Mouse (Mus musculus): ENCODE data around the gene B3glct. TPM values are rescaled to one million over a fixed set of nuclear protein-coding genes. Genes with fewer than 3 reads are reported as not detected.

B3glct gene
- 18.0 and 22.1 TPM in 2 replicates for polyA plus RNA-seq (2012; rRNA removed)

DNA sequence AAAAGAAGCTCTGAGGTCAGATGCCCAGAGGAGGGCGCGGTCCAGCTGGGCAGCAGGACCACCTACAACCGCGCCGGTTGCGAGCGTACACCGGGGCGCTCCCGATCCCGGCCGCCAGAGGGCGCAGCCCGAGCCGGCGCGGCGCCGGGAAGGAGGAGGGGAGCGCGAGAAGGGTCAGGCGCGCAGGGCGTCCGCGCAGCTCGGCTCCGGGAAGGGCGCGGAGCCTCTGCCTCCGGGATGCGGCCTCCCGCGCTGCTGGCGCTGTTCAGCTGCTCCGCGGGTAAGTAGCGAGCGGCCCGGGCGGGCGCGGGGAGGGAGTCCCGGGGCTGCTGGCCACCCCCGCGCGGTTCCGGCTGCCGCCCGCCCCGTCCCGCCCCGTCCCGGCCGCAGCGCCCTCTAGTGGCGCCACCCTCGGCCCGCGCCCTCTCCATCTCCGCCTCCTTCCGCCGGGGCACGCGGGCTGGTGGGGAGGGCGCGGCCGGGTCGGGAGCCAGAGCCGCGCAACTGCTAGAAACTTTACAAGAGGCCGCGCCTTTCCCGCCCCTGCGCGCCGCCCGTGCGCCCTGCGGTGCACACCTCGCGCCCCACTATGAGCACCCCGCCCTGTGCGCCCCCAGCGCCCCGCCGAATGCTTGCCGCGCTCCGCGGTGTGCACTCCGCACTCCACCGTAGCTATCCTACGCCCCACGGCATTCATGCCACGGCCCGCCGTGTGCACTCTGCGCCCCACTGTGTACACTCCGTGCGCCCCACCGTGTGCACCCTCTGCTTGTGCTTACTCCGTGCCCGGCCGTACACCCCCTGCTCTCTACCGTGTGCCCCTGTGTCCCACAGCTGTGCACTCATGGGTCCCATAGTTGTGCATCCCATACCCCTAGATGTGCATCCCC, at the start of gene B3glct:
B3glct (plus strand) TSS at position 131 of the 890 bp plus-strand sequence.
- peak in 1 of 2 experiments; percentile 81 for DNase-seq (ENCODE audit: extremely low spot score in 1 of 2, low spot score in 1 of 2)

GRCm38 (mm10) chr5:149634409-149635035, 43.5 kb upstream of the B3glct start:
- DNase-seq (ENCODE audit: extremely low spot score in 1 of 2, low spot score in 1 of 2) = peak in 1 of 2 experiments; percentile 52

GRCm38 (mm10) chr5:149635556-149635955, 42.5 kb upstream of the B3glct start:
- DNase-seq (ENCODE audit: extremely low spot score in 1 of 2, low spot score in 1 of 2) = peak in 1 of 2 experiments; percentile 31

DNA sequence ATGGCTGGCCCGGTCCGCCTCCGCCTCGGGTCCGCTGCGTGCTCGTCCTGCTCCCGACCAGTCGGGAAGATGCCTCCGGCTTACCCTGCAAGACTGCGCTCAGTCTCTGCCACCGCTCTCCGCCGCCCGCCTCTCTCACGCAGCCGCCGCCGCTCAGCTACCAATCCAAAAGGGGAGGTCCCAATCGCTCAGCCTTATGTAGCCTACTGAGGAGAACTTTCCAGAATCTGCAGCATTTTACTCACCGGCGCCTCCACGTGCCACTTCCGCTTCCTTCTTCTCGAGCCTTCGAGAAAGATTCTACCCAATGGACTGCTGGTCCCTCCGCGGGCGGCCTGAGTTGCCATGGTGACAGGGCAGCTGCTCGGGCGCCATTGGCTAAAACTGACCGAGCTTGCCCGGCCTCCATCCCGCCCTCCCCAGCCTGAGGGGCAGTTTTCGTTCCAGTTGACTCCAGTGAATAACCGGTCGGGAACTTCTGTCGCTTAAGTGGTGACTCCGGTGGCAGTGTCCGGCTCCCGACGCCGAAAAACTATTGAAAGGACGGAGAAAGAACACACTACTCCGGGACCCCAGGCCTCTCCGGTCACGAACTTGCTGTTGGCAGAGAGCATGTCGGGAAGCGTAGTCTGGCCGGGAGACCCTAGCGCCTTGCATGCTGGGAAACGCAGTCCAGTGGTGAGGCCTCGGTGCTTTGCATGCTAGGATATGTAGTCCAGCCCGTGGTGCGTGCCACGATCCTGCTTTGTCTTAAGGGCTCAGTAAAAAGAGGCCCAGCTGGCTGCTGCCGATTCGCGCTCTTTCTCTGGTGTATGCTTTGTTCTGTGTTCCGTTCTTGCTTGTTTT, 41.7 kb upstream of the B3glct start, which contains the start of gene Hsph1:
Hsph1 (minus strand) TSS at position 302 of the 846 bp plus-strand sequence.
- peak; percentile 98 to 100 for DNase-seq (ENCODE audit: extremely low spot score in 1 of 2, low spot score in 1 of 2)

GRCm38 (mm10) chr5:149637306-149637705, 40.7 kb upstream of the B3glct start:
- DNase-seq (ENCODE audit: extremely low spot score in 1 of 2, low spot score in 1 of 2) = no peak

DNA sequence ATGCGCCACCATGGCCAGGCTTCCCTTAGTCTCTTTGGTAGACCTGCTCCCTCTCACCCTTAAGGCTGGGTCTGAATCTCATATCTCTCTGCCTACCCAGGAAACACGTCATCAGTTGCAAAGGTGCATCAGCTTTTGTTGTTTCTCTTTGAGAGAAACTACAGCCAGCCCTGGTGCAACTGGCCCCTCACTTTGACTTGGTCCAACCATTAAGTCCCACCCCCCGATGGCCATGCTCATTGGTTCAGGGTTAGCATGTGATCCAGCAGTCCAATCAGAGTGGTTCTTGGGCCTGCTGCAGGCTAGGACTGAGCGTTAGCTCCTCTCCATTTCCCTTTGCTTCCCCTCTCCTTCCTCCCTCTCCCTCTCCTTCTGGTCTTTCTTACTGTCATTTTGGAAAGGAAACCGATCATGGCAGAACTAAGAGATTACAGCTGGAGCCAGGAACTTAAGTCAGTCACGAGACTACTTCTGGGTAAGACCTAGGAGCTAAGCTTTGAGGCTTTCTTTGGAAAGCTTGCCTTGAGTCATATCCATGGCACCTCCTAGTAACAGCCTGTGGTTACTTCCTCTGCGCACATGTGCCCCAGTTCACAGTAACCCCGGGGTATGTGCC, 36.6 kb upstream of the B3glct start:
- DNase-seq (ENCODE audit: extremely low spot score in 1 of 2, low spot score in 1 of 2) = no peak

DNA sequence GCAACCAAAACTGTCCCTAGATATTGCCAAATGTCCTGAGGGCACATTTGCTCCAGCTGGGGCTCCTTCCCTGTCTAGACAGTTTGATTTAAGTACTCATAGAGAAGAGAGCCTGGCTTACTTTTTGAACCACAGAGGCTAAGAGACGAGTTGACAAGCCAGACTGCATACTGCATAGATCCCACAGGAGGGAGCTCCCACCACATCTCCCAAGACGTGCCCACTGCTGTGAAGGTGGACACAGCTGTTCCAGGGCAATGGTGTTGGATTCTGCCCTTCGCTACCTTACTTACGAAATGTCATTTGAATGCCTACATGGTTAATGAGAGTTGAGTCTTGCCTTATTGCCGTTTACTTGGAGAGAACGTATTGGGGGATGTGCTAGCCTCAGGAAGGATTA, 35.7 kb upstream of the B3glct start:
- peak in 1 of 2 experiments; percentile 44 for DNase-seq (ENCODE audit: extremely low spot score in 1 of 2, low spot score in 1 of 2)

- DNase-seq (ENCODE audit: extremely low spot score in 1 of 2, low spot score in 1 of 2) = peak in 1 of 2 experiments; percentile 69
These were observed 35.1 kb upstream of the B3glct start for GRCm38 (mm10) chr5:149642783-149643509.

GRCm38 (mm10) chr5:149647367-149648115, 30.5 kb upstream of the B3glct start:
- peak in 1 of 2 experiments; percentile 65 for DNase-seq (ENCODE audit: extremely low spot score in 1 of 2, low spot score in 1 of 2)

DNA sequence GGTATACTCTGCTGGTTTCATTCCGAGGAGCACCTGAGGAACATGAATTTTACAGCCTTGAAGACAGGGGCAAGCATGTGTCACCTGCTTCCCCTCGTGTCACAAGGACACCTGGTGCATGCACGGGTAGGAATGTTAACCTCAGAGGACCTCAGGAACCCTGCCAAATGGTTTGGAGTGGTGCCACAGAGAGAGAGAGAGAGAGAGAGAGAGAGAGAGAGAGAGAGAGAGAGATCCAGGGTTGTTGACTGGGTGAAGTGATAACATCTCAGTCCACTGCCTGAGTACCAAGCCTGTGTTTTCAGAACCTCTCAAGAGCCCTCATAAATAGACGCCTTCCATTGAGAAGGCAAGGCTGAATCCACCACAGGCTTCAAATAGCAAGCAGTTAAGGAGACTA, 29.8 kb upstream of the B3glct start:
- no peak for DNase-seq (ENCODE audit: extremely low spot score in 1 of 2, low spot score in 1 of 2)

GRCm38 (mm10) chr5:149648895-149649406, 29.1 kb upstream of the B3glct start:
- DNase-seq (ENCODE audit: extremely low spot score in 1 of 2, low spot score in 1 of 2) = no peak

GRCm38 (mm10) chr5:149649499-149650178, 28.4 kb upstream of the B3glct start:
- no peak for DNase-seq (ENCODE audit: extremely low spot score in 1 of 2, low spot score in 1 of 2)

DNA sequence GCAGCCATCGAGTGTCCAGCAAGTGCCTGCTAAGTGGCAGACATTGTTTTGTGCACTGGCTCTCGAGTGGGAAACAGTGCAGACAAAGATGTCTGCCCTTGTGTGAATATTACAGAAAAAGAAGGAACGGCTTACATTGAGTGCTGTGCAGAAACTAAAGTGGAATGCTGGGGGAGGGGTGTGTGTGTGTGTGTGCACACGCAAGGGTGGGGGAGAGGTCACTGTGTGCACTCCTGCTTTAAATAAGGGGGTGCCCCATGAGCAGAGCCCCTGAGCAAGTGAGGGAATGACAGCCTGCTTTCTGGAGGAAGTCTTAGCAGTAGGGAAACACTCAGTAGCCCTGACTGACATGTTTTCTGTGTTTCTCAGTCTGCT, 27.9 kb upstream of the B3glct start:
- DNase-seq (ENCODE audit: extremely low spot score in 1 of 2, low spot score in 1 of 2) = no peak

- no peak for DNase-seq (ENCODE audit: extremely low spot score in 1 of 2, low spot score in 1 of 2)
These were observed 22.4 kb upstream of the B3glct start for GRCm38 (mm10) chr5:149655636-149656035.

- DNase-seq (ENCODE audit: extremely low spot score in 1 of 2, low spot score in 1 of 2) = no peak
These were observed 20.0 kb upstream of the B3glct start for GRCm38 (mm10) chr5:149658022-149658421.

DNA sequence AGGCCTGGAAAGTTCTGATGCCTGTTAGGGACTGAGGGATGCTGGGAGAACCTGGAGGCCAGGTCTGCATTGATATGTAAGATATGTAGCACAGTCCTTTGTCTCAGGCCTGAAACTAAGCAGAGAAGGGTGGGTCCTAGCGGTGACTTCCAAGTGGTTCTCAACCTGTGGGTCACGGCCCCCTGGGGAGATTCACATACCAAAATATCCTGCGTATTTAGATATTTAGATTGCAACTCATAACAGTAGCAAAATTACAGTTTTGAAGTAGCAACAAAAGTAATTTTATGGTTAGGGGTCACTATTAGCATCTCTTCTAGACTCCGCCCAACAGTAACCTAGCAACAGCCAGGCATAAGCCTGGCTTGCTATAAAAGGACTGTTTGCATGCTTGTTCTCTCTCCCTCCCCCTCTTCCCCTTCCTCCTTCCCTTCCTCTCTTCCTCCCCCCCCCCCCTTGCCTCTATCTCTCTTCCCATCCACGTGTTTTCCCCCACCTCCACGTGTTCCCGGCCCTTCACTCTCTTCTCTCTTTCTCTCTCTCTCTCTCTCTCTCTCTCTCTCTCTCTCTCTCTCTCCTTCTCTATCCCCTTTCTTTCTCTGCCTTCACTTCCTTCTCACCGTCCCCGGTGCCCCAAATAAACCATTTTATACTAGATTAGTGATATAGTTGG, 19.2 kb upstream of the B3glct start:
- no peak for DNase-seq (ENCODE audit: extremely low spot score in 1 of 2, low spot score in 1 of 2)

GRCm38 (mm10) chr5:149659414-149659780, 18.6 kb upstream of the B3glct start:
- no peak for DNase-seq (ENCODE audit: extremely low spot score in 1 of 2, low spot score in 1 of 2)

DNA sequence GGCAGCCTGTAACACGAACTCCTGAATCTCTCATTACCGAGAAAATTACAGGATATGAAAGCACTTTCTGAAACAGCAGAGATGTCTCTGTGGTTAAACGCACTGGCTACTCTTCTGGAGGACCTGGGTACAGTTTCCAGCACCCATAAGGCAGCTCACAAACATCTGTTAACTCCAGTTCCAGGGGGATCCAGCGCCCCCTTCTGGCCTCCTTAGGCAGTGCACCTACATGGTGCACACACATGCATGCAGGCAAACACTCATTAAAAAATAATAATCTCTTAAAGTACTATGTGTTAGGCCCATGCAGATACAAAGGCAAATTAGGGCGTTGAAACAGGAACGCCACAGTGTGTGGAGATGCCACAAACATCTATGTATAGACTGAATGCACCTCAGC, 16.6 kb upstream of the B3glct start:
- no peak for DNase-seq (ENCODE audit: extremely low spot score in 1 of 2, low spot score in 1 of 2)

All from frontal cortex, adult 2 months (tissue).